Mouse (Mus musculus) cerebellum, adult 11-12 months (tissue): ENCODE results near the gene Dusp13.

Source experiments
- DNase-seq: peaks from one replicate; pipeline ENCODE4 v3.0.0; 2022

Dusp13 gene

DNA sequence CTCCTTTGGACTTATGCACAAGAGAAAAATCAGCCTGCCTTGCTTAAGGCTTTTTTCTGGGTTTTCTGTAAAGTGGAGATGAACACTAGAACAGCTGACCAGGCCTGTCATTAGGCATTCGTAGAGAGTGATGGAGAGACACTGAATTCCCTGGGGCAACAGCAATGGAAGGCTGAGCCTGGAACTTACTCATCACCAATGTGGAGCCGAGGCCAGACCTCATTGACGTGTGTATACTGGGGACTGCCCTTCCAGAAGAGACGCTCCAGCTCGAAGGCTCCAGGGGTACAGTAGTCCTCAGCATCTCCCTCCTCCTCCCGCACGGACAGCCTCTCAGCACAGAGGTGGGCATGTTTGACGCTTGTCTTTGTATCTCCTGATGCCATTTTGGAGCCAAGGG lies 48.3 kb downstream of the Dusp13 start:
- no peak for DNase-seq

GRCm38 (mm10) chr14:21696186-21696830 lies 54.7 kb downstream of the Dusp13 start:
- DNase-seq, result no peak

- DNase-seq, result no peak
These were observed 56.0 kb downstream of the Dusp13 start for GRCm38 (mm10) chr14:21695020-21695419.

GRCm38 (mm10) chr14:21691070-21691469 lies 59.9 kb downstream of the Dusp13 start:
- no peak for DNase-seq

- DNase-seq, result no peak
These were observed 64.4 kb downstream of the Dusp13 start for GRCm38 (mm10) chr14:21686376-21687279.

- no peak for DNase-seq
These were observed 65.4 kb downstream of the Dusp13 start for GRCm38 (mm10) chr14:21685411-21686146.

GRCm38 (mm10) chr14:21683834-21684233 lies 67.1 kb downstream of the Dusp13 start:
- DNase-seq, result no peak
